8 mouse cellular contexts compared by ENCODE assay signal in the genomic region with DNA sequence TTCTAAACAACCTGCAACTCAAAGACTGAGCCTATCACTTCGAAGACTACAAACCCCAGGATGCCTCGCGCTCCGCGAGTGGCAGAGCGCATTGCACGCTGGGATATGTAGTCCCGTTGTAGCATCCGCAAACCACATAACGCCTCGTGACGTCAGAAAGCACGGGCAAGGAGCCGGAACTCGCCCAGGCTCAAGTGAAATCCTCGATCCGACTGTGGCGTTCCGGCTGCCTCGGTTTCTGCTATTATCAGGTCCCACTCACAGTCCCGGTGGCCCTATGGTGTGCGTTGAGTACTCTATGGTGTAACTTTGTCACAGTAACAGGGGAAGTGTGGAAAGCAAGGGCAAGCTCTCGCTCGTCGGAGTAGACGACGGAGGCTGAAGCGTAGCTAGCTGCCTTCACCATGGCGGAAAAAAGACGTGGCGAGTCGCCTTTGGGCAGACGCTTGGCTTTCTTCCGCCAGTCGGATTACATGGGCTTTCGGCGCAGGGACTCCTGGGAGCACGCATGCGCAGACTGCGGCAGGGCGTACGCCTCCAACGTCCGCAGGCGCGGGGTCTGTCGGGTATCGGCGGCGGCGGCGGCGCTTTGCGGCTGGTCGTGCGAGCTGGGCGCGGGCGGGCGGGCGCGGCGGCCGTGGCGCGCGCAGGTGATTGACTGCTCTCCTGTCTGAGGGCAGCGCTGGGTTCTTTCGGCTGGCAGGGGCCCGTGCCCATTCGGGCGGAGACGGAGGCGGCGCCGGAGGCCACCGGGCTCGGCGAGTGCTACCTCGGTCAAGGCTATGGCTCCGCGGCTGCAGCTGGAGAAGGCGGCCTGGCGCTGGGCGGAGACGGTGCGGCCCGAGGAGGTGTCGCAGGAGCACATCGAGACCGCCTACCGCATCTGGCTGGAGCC. TPM values are rescaled to one million over a fixed set of nuclear protein-coding genes. Genes with fewer than 3 reads are reported as not detected.
DNase-seq lines count a peak whose midpoint lies in the region; ATAC-seq and TF ChIP-seq lines count a peak whose summit lies in the region.

A gene (plus strand): TSS at position 155 of the 895 bp plus-strand sequence.

- peak within 1 kb of the TSS; percentile 95 for H3K9ac ChIP-seq in heart, embryonic 11.5 days (ENCODE audit: low read depth, low read length)
- H3K9ac ChIP-seq in kidney, embryonic 16.5 days (replicated peaks; ENCODE audit: low read length), result peak within 1 kb of the TSS; percentile 89
- peak within 1 kb of the TSS; percentile 90 for H3K9ac ChIP-seq in liver, adult 2 months (ENCODE audit: low read depth, low read length)

- H3K36me3 ChIP-seq in C2C12 (ENCODE audit: control insufficient read depth, insufficient read depth) (no peaks in the 10 kb centered on the region), myocyte (ENCODE audit: control insufficient read depth, insufficient read depth) (no peaks in the 10 kb centered on the region)
- peaks cover 19% of the 10 kb centered on the region for H3K36me3 ChIP-seq in erythroblast, embryonic 14.5 days (ENCODE audit: control insufficient read depth)
- no peaks in the 10 kb centered on the region for H3K36me3 ChIP-seq in heart, embryonic 11.5 days (ENCODE audit: control insufficient read depth, insufficient read depth, low read length)
- H3K36me3 ChIP-seq in kidney, embryonic 16.5 days (ENCODE audit: insufficient read depth, low read length), result no peaks in the 10 kb centered on the region
- no peaks in the 10 kb centered on the region for H3K36me3 ChIP-seq in liver, adult 2 months (ENCODE audit: control insufficient read depth, insufficient read depth, low read length)
- H3K36me3 ChIP-seq in splenic B cell, adult 2 months (ENCODE audit: control insufficient read depth, insufficient read depth, low read length, poor library complexity, severe bottlenecking), result no peaks in the 10 kb centered on the region

- H3ac ChIP-seq in C2C12 (ENCODE audit: control insufficient read depth, insufficient read length, low read depth) (peak within 1 kb of the TSS; percentile 98), myocyte (ENCODE audit: control insufficient read depth, insufficient read length) (peak within 1 kb of the TSS; percentile 99)

- H3K79me3 ChIP-seq in C2C12 (ENCODE audit: low read depth), result peaks cover 39% of the 10 kb centered on the region

- under 1% methylated on average over 92 of the region's 92 CpGs for WGBS in heart, embryonic 11.5 days (ENCODE audit: insufficient replicate concordance)
- under 1% methylated on average over 92 of the region's 92 CpGs for WGBS in kidney, embryonic 16.5 days
- WGBS in liver, adult 2 months, result under 1% methylated on average over 87 of the region's 92 CpGs

- peak within 1 kb of the TSS; percentile 93 for H3K4me2 ChIP-seq in heart, embryonic 11.5 days
- H3K4me2 ChIP-seq in kidney, embryonic 16.5 days (replicated peaks; ENCODE audit: low read depth, low read length), result peak within 1 kb of the TSS; percentile 80
- peak within 1 kb of the TSS; percentile 100 for H3K4me2 ChIP-seq in myocyte (ENCODE audit: low read depth)

- TF ChIP-seq CTCF in C2C12 (IDR thresholded peaks at IDR 0.05; ENCODE audit: control insufficient read depth, insufficient read depth, insufficient read length), result no peak
- TF ChIP-seq CTCF in brain, embryonic 14.5 days (IDR thresholded peaks at IDR 0.05; ENCODE audit: borderline replicate concordance, extremely low read depth, insufficient read depth, insufficient read length), result no peak
- no peak for TF ChIP-seq CTCF in liver, adult 2 months (IDR thresholded peaks at IDR 0.05; ENCODE audit: low read depth, low read length)

- peaks cover 40% of the 10 kb centered on the region for H3K4me1 ChIP-seq in erythroblast, embryonic 14.5 days (ENCODE audit: control insufficient read depth)
- H3K4me1 ChIP-seq in heart, embryonic 11.5 days (ENCODE audit: control insufficient read depth, insufficient read depth, low read length), result peaks cover 11% of the 10 kb centered on the region
- peaks cover 16% of the 10 kb centered on the region for H3K4me1 ChIP-seq in kidney, embryonic 16.5 days (ENCODE audit: insufficient read depth, low read length)
- H3K4me1 ChIP-seq in liver, adult 2 months (ENCODE audit: control insufficient read depth, insufficient read depth, low read length), result peaks cover 8% of the 10 kb centered on the region

- peak; percentile 99 for DNase-seq in brain, embryonic 14.5 days (ENCODE audit: low read depth)
- DNase-seq in liver, adult 2 months (ENCODE audit: extremely low read depth, low read depth, low spot score), result peak; percentile 96
- DNase-seq in splenic B cell, adult 2 months (ENCODE audit: low read depth, low spot score), result peak; percentile 99

- H3K4me3 ChIP-seq in C2C12 (ENCODE audit: insufficient read depth, poor library complexity, severe bottlenecking) (peak within 1 kb of the TSS; percentile 82), myocyte (peak within 1 kb of the TSS; percentile 85)
- H3K4me3 ChIP-seq in erythroblast, embryonic 14.5 days (replicated peaks), result peak within 1 kb of the TSS; percentile 87
- peak within 1 kb of the TSS; percentile 88 for H3K4me3 ChIP-seq in heart, embryonic 11.5 days (ENCODE audit: low read depth, low read length)
- peak within 1 kb of the TSS; percentile 92 for H3K4me3 ChIP-seq in kidney, embryonic 16.5 days (ENCODE audit: low read length)
- H3K4me3 ChIP-seq in liver, adult 2 months (ENCODE audit: insufficient read depth, low read depth, low read length), result peak within 1 kb of the TSS; percentile 94

- H3K27me3 ChIP-seq in C2C12 (ENCODE audit: control insufficient read depth, insufficient read depth, insufficient read length), result peaks cover 9% of the 10 kb centered on the region
- H3K27me3 ChIP-seq in erythroblast, embryonic 14.5 days (ENCODE audit: control insufficient read depth), result no peaks in the 10 kb centered on the region
- no peaks in the 10 kb centered on the region for H3K27me3 ChIP-seq in heart, embryonic 11.5 days (ENCODE audit: control insufficient read depth, insufficient read depth, low read length)
- no peaks in the 10 kb centered on the region for H3K27me3 ChIP-seq in kidney, embryonic 16.5 days (ENCODE audit: insufficient read depth, low read length)
- no peaks in the 10 kb centered on the region for H3K27me3 ChIP-seq in liver, adult 2 months (ENCODE audit: control insufficient read depth, insufficient read depth, low read length)
- no peaks in the 10 kb centered on the region for H3K27me3 ChIP-seq in myocyte (ENCODE audit: control insufficient read depth, insufficient read depth, insufficient read length)
- no peaks in the 10 kb centered on the region for H3K27me3 ChIP-seq in splenic B cell, adult 2 months (ENCODE audit: control insufficient read depth, insufficient read depth, low read length, poor library complexity, severe bottlenecking)

- no peaks in the 10 kb centered on the region for H3K9me3 ChIP-seq in erythroblast, embryonic 14.5 days (ENCODE audit: control insufficient read depth, low read length)
- H3K9me3 ChIP-seq in heart, embryonic 11.5 days (replicated peaks; ENCODE audit: control insufficient read depth, low read length), result no peaks in the 10 kb centered on the region
- H3K9me3 ChIP-seq in kidney, embryonic 16.5 days (ENCODE audit: low read length), result no peaks in the 10 kb centered on the region

- peak; percentile 92 for ATAC-seq in heart, embryonic 11.5 days (replicated peaks; ENCODE audit: insufficient number of reproducible peaks, low FRiP score, low TSS enrichment)
- ATAC-seq in kidney, embryonic 16.5 days (ENCODE audit: low FRiP score, low TSS enrichment), result peak; percentile 94

- peak; percentile 56 for TF ChIP-seq POLR2A in brain, embryonic 14.5 days (IDR thresholded peaks at IDR 0.05; ENCODE audit: borderline replicate concordance, extremely low read depth, insufficient read depth, insufficient read length, poor library complexity, severe bottlenecking)
- TF ChIP-seq POLR2A in liver, adult 2 months (IDR thresholded peaks at IDR 0.05; ENCODE audit: extremely low read depth, insufficient read depth, low read length), result peak; percentile 61; the same call in 1 of the 2 replicates
- peak; percentile 80 for TF ChIP-seq POLR2A in myocyte (IDR thresholded peaks at IDR 0.05; ENCODE audit: insufficient read length, low read depth)

- peak within 1 kb of the TSS; percentile 99 for H3K27ac ChIP-seq in heart, embryonic 11.5 days (ENCODE audit: low read depth, low read length)
- peak within 1 kb of the TSS; percentile 99 for H3K27ac ChIP-seq in kidney, embryonic 16.5 days (ENCODE audit: low read length)
- H3K27ac ChIP-seq in liver, adult 2 months (replicated peaks; ENCODE audit: insufficient read depth, low read depth, low read length), result peak within 1 kb of the TSS; percentile 96

- peaks cover 44% of the 10 kb centered on the region for H3K79me2 ChIP-seq in C2C12 (ENCODE audit: control insufficient read depth, insufficient read depth)
- peaks cover 34% of the 10 kb centered on the region for H3K79me2 ChIP-seq in liver, adult 2 months (ENCODE audit: control insufficient read depth, insufficient read depth, low read length)
- H3K79me2 ChIP-seq in myocyte (ENCODE audit: control insufficient read depth, insufficient read depth), result peaks cover 39% of the 10 kb centered on the region

TF ChIP-seq in C2C12, 6 proteins besides CTCF, POLR2A, EP300 and RAD21:
- TF ChIP-seq USF1 (IDR thresholded peaks at IDR 0.05; ENCODE audit: low read depth) (no peak), CEBPB (IDR thresholded peaks at IDR 0.05; ENCODE audit: low read depth) (no peak), MAX (IDR thresholded peaks at IDR 0.05) (peak; percentile 8)
TF ChIP-seq in C2C12: peak in this region for 1.

TF ChIP-seq in myocyte, 11 proteins besides CTCF, POLR2A, EP300 and RAD21:
- TF ChIP-seq POLR2AphosphoS2 (IDR thresholded peaks at IDR 0.05; ENCODE audit: insufficient read length, low read depth) (peak; percentile 66), MYOG (IDR thresholded peaks at IDR 0.05; ENCODE audit: control insufficient read depth in 1 of 3, insufficient read depth in 1 of 3, insufficient read length in 2 of 3, low read depth in 2 of 3) (peak in 1 of 3 experiments; percentile 1), SRF (IDR thresholded peaks at IDR 0.05; ENCODE audit: control insufficient read depth, insufficient read length, low read depth) (no peak)

RNA-seq across cellular contexts. Expression of the gene that starts here (rescaled TPM):
- polyA plus RNA-seq in C2C12 (2012; fragmentation: generic; extraction: Trizol), result 14.6 TPM
- polyA plus RNA-seq in brain, embryonic 14.5 days (2012; rRNA removed), result 134 and 146 TPM in 2 replicates
- 5.0 and 9.0 TPM in 2 replicates for polyA plus RNA-seq in erythroblast, embryonic 14.5 days (2012)
- 45.0 and 50.1 TPM in 2 replicates for polyA plus RNA-seq in heart, embryonic 11.5 days (2014; fragmentation: Nextera tagmentation; extraction: Ambion mirVana)
- 62.9 and 69.8 TPM in 2 replicates for polyA plus RNA-seq in kidney, embryonic 16.5 days (2015; fragmentation: Nextera tagmentation; extraction: Ambion mirVana)
- total RNA-seq in liver, adult 2 months (2014; rRNA removed), result 19.6 and 24.7 TPM in 2 replicates
- polyA plus RNA-seq in liver, adult 2 months (2012; rRNA removed), result 15.1 and 21.8 TPM in 2 replicates
- 14.2 TPM for polyA plus RNA-seq in myocyte (2012; fragmentation: generic; extraction: Trizol)

Comparison
In these comparisons a context has a peak if more than half of its experiments do, and no peak if none do; other contexts are left out.
1. Peak in every context shown above with its lines: DNase-seq, ATAC-seq, H3K4me3 ChIP-seq and H3K27ac ChIP-seq.